Mouse (Mus musculus) CH12.LX (cell line): ENCODE results near the gene Magi2. TPM values are rescaled to one million over a fixed set of nuclear protein-coding genes. Genes with fewer than 3 reads are reported as not detected.

Source experiments
- DNase-seq: peaks from one replicate; pipeline ENCODE4 v3.0.0-alpha.2; 2013; ENCODE audit errors: extremely low read depth
- H3K27ac ChIP-seq: 2 replicates; pipeline ENCODE4 v1.5.1; 2012; ENCODE audit warnings: low read depth, mild to moderate bottlenecking, control low read depth, moderate library complexity; ENCODE audit not compliant: insufficient read depth
- H3K27me3 ChIP-seq: replicated peaks from 2 replicates; pipeline ENCODE3; 2012; ENCODE audit warnings: inconsistent platforms
- H3K36me3 ChIP-seq, 2 experiments: replicated peaks in 1 of 2; 2 replicates each; pipeline versions ENCODE3 to v1.6.1; 2012; ENCODE audit warnings: inconsistent platforms in 1 of 2, low read length in 1 of 2, mild to moderate bottlenecking in 1 of 2, mixed read lengths in 1 of 2, moderate library complexity in 1 of 2; ENCODE audit not compliant: control insufficient read depth in 1 of 2, insufficient read depth in 1 of 2
- H3K4me1 ChIP-seq, 2 experiments: 2 replicates each; pipeline ENCODE4 v1.6.1; 2012; ENCODE audit warnings: inconsistent platforms in 1 of 2, moderate library complexity in 1 of 2; ENCODE audit not compliant: insufficient read depth in 2 of 2, control insufficient read depth in 1 of 2
- H3K4me2 ChIP-seq: 2 replicates; pipeline ENCODE4 v1.6.1; 2012; ENCODE audit warnings: low read depth, mild to moderate bottlenecking, control low read depth; ENCODE audit not compliant: poor library complexity, insufficient read depth, severe bottlenecking
- H3K4me3 ChIP-seq, 3 experiments: fragments of 150-350 bp in 1 of 3; sonication (generic) in 1 of 3; replicated peaks in 1 of 3; 2 replicates each; pipeline versions ENCODE3 to v1.5.1; 2011 to 2012; ENCODE audit warnings: low read depth in 2 of 3, low read length in 2 of 3, mild to moderate bottlenecking in 2 of 3, moderate library complexity in 2 of 3, control low read depth in 1 of 3, improper control_type of control experiment in 1 of 3, inconsistent platforms in 1 of 3, mixed read lengths in 1 of 3; ENCODE audit not compliant: poor library complexity in 1 of 3
- H3K79me2 ChIP-seq: replicated peaks from 2 replicates; pipeline ENCODE4 v1.6.1; 2012; ENCODE audit warnings: mild to moderate bottlenecking, moderate library complexity; ENCODE audit not compliant: control insufficient read depth, poor library complexity, insufficient read depth, severe bottlenecking; ENCODE audit errors: extremely low read depth
- H3K9ac ChIP-seq: 2 replicates; pipeline ENCODE4 v1.6.1; 2012; ENCODE audit warnings: low read depth, mild to moderate bottlenecking, control low read depth, moderate library complexity; ENCODE audit not compliant: insufficient read depth
- H3K9me3 ChIP-seq: replicated peaks from 2 replicates; pipeline ENCODE3; 2012; ENCODE audit warnings: low read length, inconsistent platforms, mixed read lengths
- BHLHE40 ChIP-seq: IDR thresholded peaks from 2 replicates; pipeline ENCODE4 v1.6.1; 2011; ENCODE audit warnings: mild to moderate bottlenecking, low read depth, low read length, improper control_type of control experiment
- CTCF ChIP-seq, 2 experiments: IDR thresholded peaks in 1 of 2; conservative IDR thresholded peaks in 1 of 2; 2 replicates each; pipeline ENCODE4 v1.5.1; 2011 to 2012; ENCODE audit warnings: low read depth in 2 of 2, low read length in 2 of 2, improper control_type of control experiment in 1 of 2, inconsistent platforms in 1 of 2, mild to moderate bottlenecking in 1 of 2, moderate library complexity in 1 of 2
- E2F4 ChIP-seq: IDR thresholded peaks from 2 replicates; pipeline ENCODE4 v1.6.1; 2011; ENCODE audit warnings: low read depth, low read length, improper control_type of control experiment; ENCODE audit not compliant: insufficient replicate concordance
- ELF1 ChIP-seq: IDR thresholded peaks from 2 replicates; pipeline ENCODE4 v1.6.1; 2014; ENCODE audit warnings: low read depth, mild to moderate bottlenecking, inconsistent platforms, low read length, improper control_type of control experiment
- EP300 ChIP-seq: IDR thresholded peaks from 2 replicates; pipeline ENCODE4 v1.6.1; 2011; ENCODE audit warnings: low read length, improper control_type of control experiment
- GABPA ChIP-seq: IDR thresholded peaks from 2 replicates; pipeline ENCODE4 v1.6.1; 2012; ENCODE audit warnings: low read depth, low read length, improper control_type of control experiment, inconsistent platforms; ENCODE audit not compliant: insufficient replicate concordance
- HCFC1 ChIP-seq: IDR thresholded peaks from 2 replicates; pipeline ENCODE4 v1.6.1; 2012; ENCODE audit warnings: low read depth, mild to moderate bottlenecking, inconsistent platforms, low read length, improper control_type of control experiment
- IRF4 ChIP-seq: IDR thresholded peaks from 2 replicates; pipeline ENCODE4 v1.6.1; 2014; ENCODE audit warnings: low read depth, mild to moderate bottlenecking, inconsistent platforms, low read length, improper control_type of control experiment
- JUND ChIP-seq: conservative IDR thresholded peaks from 2 replicates; pipeline ENCODE4 v1.6.1; 2011; ENCODE audit warnings: low read depth, low read length, improper control_type of control experiment
- KAT2A ChIP-seq: IDR thresholded peaks from 2 replicates; pipeline ENCODE4 v1.6.1; 2012; ENCODE audit warnings: low read length, improper control_type of control experiment, inconsistent platforms; ENCODE audit not compliant: insufficient replicate concordance
- MAFK ChIP-seq: IDR thresholded peaks from 2 replicates; pipeline ENCODE4 v1.6.1; 2011; ENCODE audit warnings: low read length, improper control_type of control experiment; ENCODE audit not compliant: insufficient replicate concordance
- MAX ChIP-seq: IDR thresholded peaks from 2 replicates; pipeline ENCODE4 v1.6.1; 2011; ENCODE audit warnings: low read length, improper control_type of control experiment
- MAZ ChIP-seq: IDR thresholded peaks from 2 replicates; pipeline ENCODE4 v1.6.1; 2012; ENCODE audit warnings: low read depth, mild to moderate bottlenecking, inconsistent platforms, low read length, improper control_type of control experiment, moderate library complexity
- MEF2A ChIP-seq: IDR thresholded peaks from 2 replicates; pipeline ENCODE4 v1.6.1; 2014; ENCODE audit warnings: low read depth, mild to moderate bottlenecking, inconsistent platforms, low read length, improper control_type of control experiment, borderline replicate concordance
- MYC ChIP-seq: IDR thresholded peaks from 2 replicates; pipeline ENCODE4 v1.6.1; 2011; ENCODE audit warnings: low read depth, mild to moderate bottlenecking, improper control_type of control experiment, low read length
- NRF1 ChIP-seq: IDR thresholded peaks from 2 replicates; pipeline ENCODE4 v1.6.1; 2014; ENCODE audit warnings: low read depth, mild to moderate bottlenecking, inconsistent platforms, low read length, improper control_type of control experiment, moderate library complexity
- PAX5 ChIP-seq: IDR thresholded peaks from 2 replicates; pipeline ENCODE4 v1.6.1; 2012; ENCODE audit warnings: low read length, inconsistent platforms, mixed read lengths
- POLR2A ChIP-seq: IDR thresholded peaks from 2 replicates; pipeline ENCODE4 v1.6.1; 2011; ENCODE audit warnings: low read depth, mild to moderate bottlenecking, improper control_type of control experiment, low read length
- POLR2AphosphoS2 ChIP-seq: IDR thresholded peaks from 2 replicates; pipeline ENCODE4 v1.6.1; 2011; ENCODE audit warnings: low read depth, low read length, improper control_type of control experiment
- RAD21 ChIP-seq: IDR thresholded peaks from 2 replicates; pipeline ENCODE4 v1.6.1; 2011; ENCODE audit warnings: low read depth, mild to moderate bottlenecking, low read length, improper control_type of control experiment, moderate library complexity
- RCOR1 ChIP-seq: conservative IDR thresholded peaks from 2 replicates; pipeline ENCODE4 v1.6.1; 2012; ENCODE audit warnings: low read depth, mild to moderate bottlenecking, inconsistent platforms, low read length, improper control_type of control experiment
- SMC3 ChIP-seq: IDR thresholded peaks from 2 replicates; pipeline ENCODE4 v1.6.1; 2011; ENCODE audit warnings: low read depth, low read length, improper control_type of control experiment
- TBP ChIP-seq: conservative IDR thresholded peaks from 2 replicates; pipeline ENCODE4 v1.6.1; 2011; ENCODE audit warnings: low read depth, low read length, improper control_type of control experiment
- TCF12 ChIP-seq: IDR thresholded peaks from 2 replicates; pipeline ENCODE4 v1.6.1; 2014; ENCODE audit warnings: low read depth, mild to moderate bottlenecking, inconsistent platforms, low read length, improper control_type of control experiment
- UBTF ChIP-seq: IDR thresholded peaks from 2 replicates; pipeline ENCODE4 v1.6.1; 2012; ENCODE audit warnings: low read depth, mild to moderate bottlenecking, inconsistent platforms, low read length, improper control_type of control experiment, moderate library complexity
- USF2 ChIP-seq: conservative IDR thresholded peaks from 2 replicates; pipeline ENCODE4 v1.6.1; 2011; ENCODE audit warnings: low read depth, low read length, improper control_type of control experiment
- ZKSCAN1 ChIP-seq: IDR thresholded peaks from 2 replicates; pipeline ENCODE4 v1.6.1; 2012; ENCODE audit warnings: low read depth, inconsistent platforms, low read length, improper control_type of control experiment, borderline replicate concordance
- ZMIZ1 ChIP-seq: IDR thresholded peaks from 2 replicates; pipeline ENCODE4 v1.6.1; 2012; ENCODE audit warnings: low read depth, mild to moderate bottlenecking, inconsistent platforms, low read length, improper control_type of control experiment
- ZNF384 ChIP-seq: IDR thresholded peaks from 2 replicates; pipeline ENCODE4 v1.6.1; 2012; ENCODE audit warnings: low read depth, low read length, improper control_type of control experiment, inconsistent platforms
- dilution Hi-C: fragments of 300-500 bp; cut with MboI; formaldehyde crosslinking; loops from 2 replicates; pipeline ENCODE4 v1.14.3; 2020; ENCODE audit warnings: low sequenced_read_pairs; ENCODE audit not compliant: extremely low pct_unique_long_range_greater_than_20kb, extremely low pct_ligation_motif_present
- in situ Hi-C: fragments of 300-500 bp; cut with MboI; formaldehyde crosslinking; loops from 3 replicates; pipeline ENCODE4 v1.14.3; 2019; ENCODE audit warnings: low sequenced_read_pairs, low pct_ligation_motif_present, low pct_unique_long_range_greater_than_20kb, mixed read lengths
- polyA plus RNA-seq: library from polyadenylated mRNA; unstranded; fragments of >175 nt; gene quantifications from 2 replicates; pipeline ENCODE4 v1.2.1, GENCODE M21; 2012; ENCODE audit warnings: low read depth; ENCODE audit not compliant: insufficient read length
- total RNA-seq, 2 experiments: library from RNA; depleted of rRNA; stranded (reverse); fragments of 300-350 nt in 1 of 2; fragments of >200 nt in 1 of 2; gene quantifications; 2 replicates each; pipeline ENCODE4 v1.2.3; 2012 to 2014

The Magi2 gene
- total and polyA plus RNA-seq, 3 experiments, result 0.37 to 0.63 (median 0.42) TPM

- no peaks in the 10 kb centered on the region for H3K27me3 ChIP-seq
- H3K4me2 ChIP-seq, result peak overlapping the region; percentile 84
- H3K79me2 ChIP-seq, result no peaks in the 10 kb centered on the region
- in situ Hi-C loops (no loop called here), dilution Hi-C loops (no loop called here)
- no peaks in the 10 kb centered on the region for H3K36me3 ChIP-seq
- H3K4me3 ChIP-seq, result peak overlapping the region; percentile 24 to 48 (median 44)
- peak; percentile 74 for DNase-seq
- peak overlapping the region; percentile 21 for H3K9ac ChIP-seq
- H3K27ac ChIP-seq, result peak overlapping the region; percentile 37; the same call in 1 of the 2 replicates
- TF ChIP-seq ZKSCAN1 (no peak), ELF1 (peak; percentile 51), POLR2A (peak; percentile 76), BHLHE40 (0 out of 2 replicates have a peak, but pooled peaks have one; percentile 6), TCF12 (no peak; the same call in 1 of the 2 replicates), MAZ (no peak), IRF4 (peak; percentile 57; the same call in 1 of the 2 replicates), MAX (no peak), USF2 (no peak), ZNF384 (no peak), MYC (no peak), TBP (peak; percentile 77), PAX5 (no peak), MAFK (no peak), EP300 (peak; percentile 90), MEF2A (peak; percentile 47; the same call in 1 of the 2 replicates), HCFC1 (no peak; the same call in 1 of the 2 replicates)
- TF ChIP-seq, all 38 proteins: peak for 7
- no peaks in the 10 kb centered on the region for H3K9me3 ChIP-seq
- peaks cover 15 to 69% of the 10 kb centered on the region in 2 experiments for H3K4me1 ChIP-seq
Observed at GRCm38 (mm10) chr5:20654766-20655472, 1428.1 kb downstream of the Magi2 start.

GRCm38 (mm10) chr5:20657056-20657455 is 1430.2 kb downstream of the Magi2 start:
- dilution Hi-C loops (no loop called here), in situ Hi-C loops (no loop called here)
- Histone ChIP-seq H3K4me3 (no peak overlapping the region), H3K9me3 (no peaks in the 10 kb centered on the region), H3K9ac (no peak overlapping the region), H3K4me1 (peaks cover 15 to 55% of the 10 kb centered on the region in 2 experiments), H3K79me2 (no peaks in the 10 kb centered on the region), H3K36me3 (no peaks in the 10 kb centered on the region), H3K27ac (no peak overlapping the region), H3K27me3 (no peaks in the 10 kb centered on the region), H3K4me2 (no peak overlapping the region)
- TF ChIP-seq MAX, result no peak
- TF ChIP-seq KAT2A, result no peak
- TF ChIP-seq E2F4, result no peak
- no peak for TF ChIP-seq JUND
- TF ChIP-seq UBTF, result no peak
- TF ChIP-seq ZMIZ1, result no peak
- TF ChIP-seq NRF1, result no peak
- TF ChIP-seq CTCF (conservative IDR thresholded peaks at IDR 0.05 in 1 of 2, IDR thresholded peaks at IDR 0.05 in 1 of 2; ENCODE audit: low read depth in 2 of 2, low read length in 2 of 2), result no peak
- no peak for TF ChIP-seq POLR2AphosphoS2
- TF ChIP-seq GABPA, result no peak
- TF ChIP-seq BHLHE40, result no peak
- no peak for TF ChIP-seq ELF1
- no peak for TF ChIP-seq POLR2A
- no peak for TF ChIP-seq RCOR1
- no peak for TF ChIP-seq TCF12
- no peak for TF ChIP-seq EP300
- TF ChIP-seq SMC3, result no peak
- TF ChIP-seq RAD21, result no peak
- no peak for TF ChIP-seq IRF4
- no peak for DNase-seq
